Mouse (Mus musculus): Measurements from ENCODE around the gene Dnaja3. TPM values are rescaled to one million over a fixed set of nuclear protein-coding genes. Genes with fewer than 3 reads are reported as not detected.
A peak's percentile ranks its signal among the peaks of the same experiment; 100 is the strongest.

Gene Dnaja3
- polyA plus RNA-seq, 1 experiment from 2014 or later = 92.1 TPM

GRCm38 (mm10) chr16:4611193-4611592 lies 28.6 kb upstream of the Dnaja3 start:
- peaks cover 38% of the 10 kb centered on the region for H3K36me3 ChIP-seq
- H3K9ac ChIP-seq = no peak overlapping the region
- H3K27ac ChIP-seq = no peak overlapping the region
- peaks cover 26% of the 10 kb centered on the region for H3K4me1 ChIP-seq (replicated peaks)
- no peaks in the 10 kb centered on the region for H3K27me3 ChIP-seq (replicated peaks)
- ATAC-seq = no peak
- WGBS = 96% methylated on average over 5 of the region's 5 CpGs
- no peak overlapping the region for H3K4me3 ChIP-seq (replicated peaks)
- no peaks in the 10 kb centered on the region for H3K9me3 ChIP-seq
- no peak overlapping the region for H3K4me2 ChIP-seq (replicated peaks)

GRCm38 (mm10) chr16:4611676-4612075 lies 28.1 kb upstream of the Dnaja3 start:
- H3K27ac ChIP-seq = no peak overlapping the region
- no peak overlapping the region for H3K4me2 ChIP-seq (replicated peaks)
- peaks cover 21% of the 10 kb centered on the region for H3K4me1 ChIP-seq (replicated peaks)
- 92% methylated on average over 7 of the region's 7 CpGs for WGBS
- no peaks in the 10 kb centered on the region for H3K27me3 ChIP-seq (replicated peaks)
- no peaks in the 10 kb centered on the region for H3K9me3 ChIP-seq
- H3K4me3 ChIP-seq (replicated peaks) = no peak overlapping the region
- peaks cover 38% of the 10 kb centered on the region for H3K36me3 ChIP-seq
- no peak overlapping the region for H3K9ac ChIP-seq
- ATAC-seq = no peak

GRCm38 (mm10) chr16:4613736-4614135 lies 26.1 kb upstream of the Dnaja3 start:
- no peak for ATAC-seq
- H3K9me3 ChIP-seq = no peaks in the 10 kb centered on the region
- peaks cover 38% of the 10 kb centered on the region for H3K36me3 ChIP-seq
- no peak overlapping the region for H3K4me2 ChIP-seq (replicated peaks)
- no peak overlapping the region for H3K27ac ChIP-seq
- no peaks in the 10 kb centered on the region for H3K27me3 ChIP-seq (replicated peaks)
- H3K9ac ChIP-seq = no peak overlapping the region
- WGBS = 92% methylated on average over 9 of the region's 9 CpGs
- no peak overlapping the region for H3K4me3 ChIP-seq (replicated peaks)
- H3K4me1 ChIP-seq (replicated peaks) = peaks cover under 1% of the 10 kb centered on the region

GRCm38 (mm10) chr16:4614639-4615038 lies 25.1 kb upstream of the Dnaja3 start:
- 85% methylated on average over 3 of the region's 3 CpGs for WGBS
- no peaks in the 10 kb centered on the region for H3K9me3 ChIP-seq
- no peak overlapping the region for H3K9ac ChIP-seq
- no peak overlapping the region for H3K4me2 ChIP-seq (replicated peaks)
- no peaks in the 10 kb centered on the region for H3K4me1 ChIP-seq (replicated peaks)
- H3K27ac ChIP-seq = no peak overlapping the region
- H3K36me3 ChIP-seq = peaks cover 38% of the 10 kb centered on the region
- no peak overlapping the region for H3K4me3 ChIP-seq (replicated peaks)
- no peak for ATAC-seq
- H3K27me3 ChIP-seq (replicated peaks) = no peaks in the 10 kb centered on the region

- 58% methylated on average over 1 of the region's 1 CpGs for WGBS
- no peak overlapping the region for H3K9ac ChIP-seq
- no peaks in the 10 kb centered on the region for H3K27me3 ChIP-seq (replicated peaks)
- H3K4me2 ChIP-seq (replicated peaks) = no peak overlapping the region
- no peaks in the 10 kb centered on the region for H3K4me1 ChIP-seq (replicated peaks)
- no peak overlapping the region for H3K27ac ChIP-seq
- H3K4me3 ChIP-seq (replicated peaks) = no peak overlapping the region
- H3K36me3 ChIP-seq = peaks cover 38% of the 10 kb centered on the region
- H3K9me3 ChIP-seq = no peaks in the 10 kb centered on the region
- no peak for ATAC-seq
Measured at GRCm38 (mm10) chr16:4615297-4615696, 24.5 kb upstream of the Dnaja3 start.

GRCm38 (mm10) chr16:4616829-4617228 lies 23.0 kb upstream of the Dnaja3 start:
- H3K4me3 ChIP-seq (replicated peaks) = no peak overlapping the region
- no peak overlapping the region for H3K9ac ChIP-seq
- no peaks in the 10 kb centered on the region for H3K9me3 ChIP-seq
- WGBS = 83% methylated on average over 4 of the region's 4 CpGs
- 0 out of 2 replicates have a peak overlapping the region, but pooled peaks have one; percentile 17 for H3K27ac ChIP-seq
- ATAC-seq = no peak
- H3K36me3 ChIP-seq = peaks cover 26% of the 10 kb centered on the region
- no peaks in the 10 kb centered on the region for H3K27me3 ChIP-seq (replicated peaks)
- H3K4me2 ChIP-seq (replicated peaks) = no peak overlapping the region
- H3K4me1 ChIP-seq (replicated peaks) = no peaks in the 10 kb centered on the region

GRCm38 (mm10) chr16:4624074-4624473 lies 15.7 kb upstream of the Dnaja3 start:
- peak; percentile 23 for ATAC-seq

GRCm38 (mm10) chr16:4624481-4625110 lies 15.2 kb upstream of the Dnaja3 start, which contains the start of gene Pam16:
TSS of gene Pam16 (minus strand) at chr16:4624988.
- Histone ChIP-seq H3K36me3 (peaks cover 11% of the 10 kb centered on the region; the same call in 1 of the 2 replicates), H3K9me3 (no peaks in the 10 kb centered on the region), H3K4me3 (replicated peaks) (peak within 1 kb of the TSS; percentile 63), H3K4me1 (replicated peaks) (peaks cover 11% of the 10 kb centered on the region), H3K9ac (peak within 1 kb of the TSS; percentile 68), H3K27me3 (replicated peaks) (no peaks in the 10 kb centered on the region), H3K4me2 (replicated peaks) (peak within 1 kb of the TSS; percentile 76), H3K27ac (peak within 1 kb of the TSS; percentile 82)
- ATAC-seq = peak; percentile 95
- under 1% methylated on average over 56 of the region's 56 CpGs for WGBS

More at GRCm38 (mm10) chr16:4624074-4624473, 15.7 kb upstream of the Dnaja3 start:
- Histone ChIP-seq H3K4me1 (replicated peaks) (peaks cover 11% of the 10 kb centered on the region), H3K4me3 (replicated peaks) (peak overlapping the region; percentile 63), H3K36me3 (peaks cover 11% of the 10 kb centered on the region; the same call in 1 of the 2 replicates), H3K4me2 (replicated peaks) (peak overlapping the region; percentile 76), H3K27ac (peak overlapping the region; percentile 82), H3K9ac (peak overlapping the region; percentile 68), H3K27me3 (replicated peaks) (no peaks in the 10 kb centered on the region), H3K9me3 (no peaks in the 10 kb centered on the region)
- WGBS = 14% methylated on average over 9 of the region's 9 CpGs

- Histone ChIP-seq H3K9ac (no peak overlapping the region), H3K36me3 (peaks cover 11% of the 10 kb centered on the region; the same call in 1 of the 2 replicates), H3K9me3 (no peaks in the 10 kb centered on the region), H3K27me3 (replicated peaks) (no peaks in the 10 kb centered on the region), H3K4me3 (replicated peaks) (no peak overlapping the region), H3K27ac (no peak overlapping the region), H3K4me2 (replicated peaks) (no peak overlapping the region), H3K4me1 (replicated peaks) (peaks cover 15% of the 10 kb centered on the region)
- no peak for ATAC-seq
- WGBS = 66% methylated on average over 6 of the region's 6 CpGs
Measured at GRCm38 (mm10) chr16:4627105-4627504, 12.7 kb upstream of the Dnaja3 start.

- H3K4me1 ChIP-seq (replicated peaks) = 0 out of 2 replicates have a peak, but pooled peaks cover 4% of the 10 kb centered on the region
- H3K4me2 ChIP-seq (replicated peaks) = no peak overlapping the region
- H3K9me3 ChIP-seq = no peaks in the 10 kb centered on the region
- WGBS = 91% methylated on average over 9 of the region's 9 CpGs
- H3K4me3 ChIP-seq (replicated peaks) = no peak overlapping the region
- ATAC-seq = no peak
- H3K36me3 ChIP-seq = peaks cover 17% of the 10 kb centered on the region; the same call in 1 of the 2 replicates
- H3K9ac ChIP-seq = no peak overlapping the region
- H3K27ac ChIP-seq = no peak overlapping the region
- no peaks in the 10 kb centered on the region for H3K27me3 ChIP-seq (replicated peaks)
Measured at GRCm38 (mm10) chr16:4628898-4629419, 10.8 kb upstream of the Dnaja3 start.

GRCm38 (mm10) chr16:4629950-4630349 lies 9.8 kb upstream of the Dnaja3 start:
- WGBS = 18% methylated on average over 6 of the region's 6 CpGs
- Histone ChIP-seq H3K9me3 (no peaks in the 10 kb centered on the region), H3K36me3 (peaks cover 17% of the 10 kb centered on the region; the same call in 1 of the 2 replicates), H3K4me1 (replicated peaks) (0 out of 2 replicates have a peak, but pooled peaks cover 4% of the 10 kb centered on the region), H3K27ac (no peak overlapping the region), H3K4me2 (replicated peaks) (no peak overlapping the region), H3K27me3 (replicated peaks) (no peaks in the 10 kb centered on the region), H3K9ac (no peak overlapping the region), H3K4me3 (replicated peaks) (no peak overlapping the region)
- peak; percentile 65 for ATAC-seq

GRCm38 (mm10) chr16:4632050-4632449 lies 7.7 kb upstream of the Dnaja3 start:
- ATAC-seq = peak; percentile 71
- 0 out of 2 replicates have a peak, but pooled peaks cover 4% of the 10 kb centered on the region for H3K4me1 ChIP-seq (replicated peaks)
- no peaks in the 10 kb centered on the region for H3K27me3 ChIP-seq (replicated peaks)
- no peak overlapping the region for H3K4me2 ChIP-seq (replicated peaks)
- no peak overlapping the region for H3K4me3 ChIP-seq (replicated peaks)
- H3K9ac ChIP-seq = no peak overlapping the region
- 38% methylated on average over 7 of the region's 7 CpGs for whole genome bisulfite sequencing
- no peaks in the 10 kb centered on the region for H3K9me3 ChIP-seq
- no peak overlapping the region for H3K27ac ChIP-seq
- peaks cover 17% of the 10 kb centered on the region; the same call in 1 of the 2 replicates for H3K36me3 ChIP-seq
